Mouse (Mus musculus) E14TG2a.4 (cell line): ENCODE data around the gene Plcd3.

Source experiments
- CTCF ChIP-seq: conservative IDR thresholded peaks from 2 replicates; pipeline ENCODE4 v1.5.1; 2014; ENCODE audit warnings: low read length
- NANOG ChIP-seq: IDR thresholded peaks from 2 replicates; pipeline ENCODE4 v1.6.1; 2014; ENCODE audit warnings: borderline replicate concordance, low read length, mixed read lengths
- POU5F1 ChIP-seq: IDR thresholded peaks from 2 replicates; pipeline ENCODE4 v1.6.1; 2014; ENCODE audit warnings: low read length, borderline replicate concordance

- no peak for TF ChIP-seq CTCF
- no peak for TF ChIP-seq NANOG
- no peak for TF ChIP-seq POU5F1
Measured at GRCm38 (mm10) chr11:103134221-103134620, 32.8 kb upstream of the Plcd3 start.
